Comparison of ENCODE assay signal across 8 mouse cellular contexts in genomic region chr11:70431574-70431973, GRCm38 (mm10). TPM values are rescaled to one million over a fixed set of nuclear protein-coding genes. Genes with fewer than 3 reads are reported as not detected.
A peak's percentile ranks its signal among the peaks of the same experiment; 100 is the strongest.
DNase-seq lines count a peak whose midpoint lies in the region; ATAC-seq and TF ChIP-seq lines count a peak whose summit lies in the region.

No protein-coding gene starts in this region.

- H3K4me3 ChIP-seq in left cerebral cortex, adult 2 months: peak overlapping the region; percentile 99; the same call in 1 of the 2 replicates
- peak overlapping the region; percentile 75 for H3K4me3 ChIP-seq in embryonic facial prominence, embryonic 13.5 days
- H3K4me3 ChIP-seq in intestine, embryonic 15.5 days (replicated peaks): no peak overlapping the region
- peak overlapping the region; percentile 76 for H3K4me3 ChIP-seq in neural tube, embryonic 13.5 days

- H3K27ac ChIP-seq in left cerebral cortex, adult 2 months: peak overlapping the region; percentile 90
- peak overlapping the region; percentile 88 for H3K27ac ChIP-seq in embryonic facial prominence, embryonic 13.5 days
- H3K27ac ChIP-seq in intestine, embryonic 15.5 days: no peak overlapping the region; the same call in 1 of the 2 replicates
- H3K27ac ChIP-seq in neural tube, embryonic 13.5 days (replicated peaks): peak overlapping the region; percentile 95

- peak overlapping the region; percentile 70 for H3K4me2 ChIP-seq in embryonic facial prominence, embryonic 13.5 days
- H3K4me2 ChIP-seq in intestine, embryonic 15.5 days (replicated peaks): peak overlapping the region; percentile 88
- H3K4me2 ChIP-seq in neural tube, embryonic 13.5 days: peak overlapping the region; percentile 69

- peaks cover 7% of the 10 kb centered on the region for H3K36me3 ChIP-seq in embryonic facial prominence, embryonic 13.5 days
- H3K36me3 ChIP-seq in intestine, embryonic 15.5 days: no peaks in the 10 kb centered on the region
- H3K36me3 ChIP-seq in neural tube, embryonic 13.5 days: peaks cover 10% of the 10 kb centered on the region

- intact Hi-C loops in left cerebral cortex, adult 2 months (cut with DNase I): loop anchor here (5.0 kb wide), 2 partner anchors 76 to 326 kb away; partner anchors contain the start of gene Tm4sf5
- intact Hi-C loops in left cerebral cortex, postnatal 4 days (cut with DNase I): no loop called here

- TF ChIP-seq CTCF in left cerebral cortex, adult 2 months (IDR thresholded peaks at IDR 0.05): no peak

- ATAC-seq in embryonic facial prominence, embryonic 13.5 days (ENCODE audit: insufficient number of reproducible peaks, insufficient read depth, low FRiP score, low TSS enrichment, low read depth): no peak
- no peak for ATAC-seq in intestine, embryonic 15.5 days
- no peak for ATAC-seq in neural tube, embryonic 13.5 days (ENCODE audit: low read depth)
- ATAC-seq in megakaryocyte-erythroid progenitor cell, adult 5-6 weeks (replicated peaks; ENCODE audit: low FRiP score, low TSS enrichment, poor library complexity, severe bottlenecking): no peak

- H3K27me3 ChIP-seq in embryonic facial prominence, embryonic 13.5 days: no peaks in the 10 kb centered on the region
- no peaks in the 10 kb centered on the region for H3K27me3 ChIP-seq in intestine, embryonic 15.5 days (replicated peaks)
- H3K27me3 ChIP-seq in neural tube, embryonic 13.5 days: no peaks in the 10 kb centered on the region

- no peak for DNase-seq in left cerebral cortex, adult 2 months (ENCODE audit: extremely low spot score in 1 of 2, low spot score in 2 of 2)
- no peak for DNase-seq in left cerebral cortex, postnatal 4 days
- no peak for DNase-seq in layer of hippocampus, adult 8-10 months (ENCODE audit: low spot score in 2 of 2)
- DNase-seq in right cerebral cortex, adult 2 months (ENCODE audit: low spot score in 2 of 2): no peak

- peaks cover 21% of the 10 kb centered on the region for H3K4me1 ChIP-seq in embryonic facial prominence, embryonic 13.5 days
- peaks cover 12% of the 10 kb centered on the region for H3K4me1 ChIP-seq in intestine, embryonic 15.5 days (replicated peaks)
- peaks cover 36% of the 10 kb centered on the region for H3K4me1 ChIP-seq in neural tube, embryonic 13.5 days (replicated peaks)

- H3K9me3 ChIP-seq in embryonic facial prominence, embryonic 13.5 days: no peaks in the 10 kb centered on the region
- no peaks in the 10 kb centered on the region for H3K9me3 ChIP-seq in intestine, embryonic 15.5 days
- no peaks in the 10 kb centered on the region for H3K9me3 ChIP-seq in neural tube, embryonic 13.5 days

- WGBS in embryonic facial prominence, embryonic 13.5 days: 29% methylated on average over 5 of the region's 5 CpGs
- WGBS in intestine, embryonic 15.5 days: 30% methylated on average over 5 of the region's 5 CpGs
- 31% methylated on average over 5 of the region's 5 CpGs for WGBS in neural tube, embryonic 13.5 days

- H3K9ac ChIP-seq in embryonic facial prominence, embryonic 13.5 days: peak overlapping the region; percentile 87; the same call in 1 of the 2 replicates
- H3K9ac ChIP-seq in intestine, embryonic 15.5 days: no peak overlapping the region
- H3K9ac ChIP-seq in neural tube, embryonic 13.5 days: peak overlapping the region; percentile 31

RNA-seq across cellular contexts. Expression of gene Arrb2, which starts 0.9 kb away (rescaled TPM):
- 10 to 100 TPM; 74.3 to 86.0 TPM for total RNA-seq in left cerebral cortex, adult 2 months (2021)
- total RNA-seq in left cerebral cortex, postnatal 4 days (2021): 10 to 100 TPM; 76.6 to 81.3 TPM
- polyA plus RNA-seq in embryonic facial prominence, embryonic 13.5 days (2015; fragmentation: Nextera tagmentation; extraction: Ambion mirVana): 18.1 and 19.4 TPM in 2 replicates
- 13.2 and 15.4 TPM in 2 replicates for polyA plus RNA-seq in intestine, embryonic 15.5 days (2015; fragmentation: Nextera tagmentation; extraction: Ambion mirVana)
- 43.8 and 46.6 TPM in 2 replicates for polyA plus RNA-seq in neural tube, embryonic 13.5 days (2015; fragmentation: Nextera tagmentation; extraction: Ambion mirVana)
- 100 to 1,000 TPM in 2 of 4 experiments, 10 to 100 TPM in 2; 97.4 to 116 (median 101) TPM for total RNA-seq in layer of hippocampus, adult 8-10 months (2022)
- 41.8 and 43.2 TPM in 2 replicates for total RNA-seq in megakaryocyte-erythroid progenitor cell, adult 5-6 weeks (2014; fragmentation: Nextera tagmentation)
- 21.7 and 32.6 TPM in 2 replicates for total RNA-seq in megakaryocyte-erythroid progenitor cell, adult 5-6 weeks (2017)

RNA-seq across cellular contexts. Expression of gene Med11, which starts 20.1 kb away (rescaled TPM):
- 10 to 100 TPM; 13.2 to 14.8 TPM for total RNA-seq in left cerebral cortex, adult 2 months (2021)
- 10 to 100 TPM; 25.7 to 28.0 TPM for total RNA-seq in left cerebral cortex, postnatal 4 days (2021)
- 40.8 and 44.7 TPM in 2 replicates for polyA plus RNA-seq in embryonic facial prominence, embryonic 13.5 days (2015; fragmentation: Nextera tagmentation; extraction: Ambion mirVana)
- polyA plus RNA-seq in intestine, embryonic 15.5 days (2015; fragmentation: Nextera tagmentation; extraction: Ambion mirVana): 39.9 and 42.4 TPM in 2 replicates
- polyA plus RNA-seq in neural tube, embryonic 13.5 days (2015; fragmentation: Nextera tagmentation; extraction: Ambion mirVana): 45.3 and 46.0 TPM in 2 replicates
- total RNA-seq in layer of hippocampus, adult 8-10 months (2022): 10 to 100 TPM; 10.6 to 16.9 (median 15.2) TPM
- total RNA-seq in megakaryocyte-erythroid progenitor cell, adult 5-6 weeks (2014; fragmentation: Nextera tagmentation): 25.5 and 34.8 TPM in 2 replicates
- total RNA-seq in megakaryocyte-erythroid progenitor cell, adult 5-6 weeks (2017): 38.6 and 46.5 TPM in 2 replicates

RNA-seq across cellular contexts. Expression of gene Pelp1, which starts 21.7 kb away (rescaled TPM):
- 10 to 100 TPM; 34.6 to 36.2 TPM for total RNA-seq in left cerebral cortex, adult 2 months (2021)
- total RNA-seq in left cerebral cortex, postnatal 4 days (2021): 10 to 100 TPM; 52.1 to 55.9 TPM
- polyA plus RNA-seq in embryonic facial prominence, embryonic 13.5 days (2015; fragmentation: Nextera tagmentation; extraction: Ambion mirVana): 37.1 and 42.1 TPM in 2 replicates
- 31.9 and 32.6 TPM in 2 replicates for polyA plus RNA-seq in intestine, embryonic 15.5 days (2015; fragmentation: Nextera tagmentation; extraction: Ambion mirVana)
- 31.9 and 32.6 TPM in 2 replicates for polyA plus RNA-seq in neural tube, embryonic 13.5 days (2015; fragmentation: Nextera tagmentation; extraction: Ambion mirVana)
- total RNA-seq in layer of hippocampus, adult 8-10 months (2022): 10 to 100 TPM; 32.8 to 35.6 (median 33.8) TPM
- 44.4 and 55.9 TPM in 2 replicates for total RNA-seq in megakaryocyte-erythroid progenitor cell, adult 5-6 weeks (2014; fragmentation: Nextera tagmentation)
- 10.0 and 12.9 TPM in 2 replicates for total RNA-seq in megakaryocyte-erythroid progenitor cell, adult 5-6 weeks (2017)

RNA-seq across cellular contexts. Expression of gene Zmynd15, which starts 27.7 kb away (rescaled TPM):
- total RNA-seq in left cerebral cortex, adult 2 months (2021): under 1 TPM; 0.36 to 0.44 TPM
- total RNA-seq in left cerebral cortex, postnatal 4 days (2021): 1 to 10 TPM; 1.2 to 3.7 TPM
- polyA plus RNA-seq in embryonic facial prominence, embryonic 13.5 days (2015; fragmentation: Nextera tagmentation; extraction: Ambion mirVana): 0.59 and 0.78 TPM in 2 replicates
- polyA plus RNA-seq in intestine, embryonic 15.5 days (2015; fragmentation: Nextera tagmentation; extraction: Ambion mirVana): 0.78 and 1.2 TPM in 2 replicates
- 1.2 and 1.5 TPM in 2 replicates for polyA plus RNA-seq in neural tube, embryonic 13.5 days (2015; fragmentation: Nextera tagmentation; extraction: Ambion mirVana)
- 1 to 10 TPM in 2 of 4 experiments, under 1 TPM in 2; 0.45 to 2.0 (median 1.1) TPM for total RNA-seq in layer of hippocampus, adult 8-10 months (2022)
- total RNA-seq in megakaryocyte-erythroid progenitor cell, adult 5-6 weeks (2014; fragmentation: Nextera tagmentation): 0.30 and 0.94 TPM in 2 replicates
- total RNA-seq in megakaryocyte-erythroid progenitor cell, adult 5-6 weeks (2017): not detected in 2 replicates

RNA-seq across cellular contexts. Expression of gene Cxcl16, which starts 28.2 kb away (rescaled TPM):
- total RNA-seq in left cerebral cortex, adult 2 months (2021): 1 to 10 TPM; 1.2 to 1.4 TPM
- total RNA-seq in left cerebral cortex, postnatal 4 days (2021): under 1 TPM; 0.68 to 0.91 TPM
- polyA plus RNA-seq in embryonic facial prominence, embryonic 13.5 days (2015; fragmentation: Nextera tagmentation; extraction: Ambion mirVana): 2.4 and 2.6 TPM in 2 replicates
- 8.6 and 10.4 TPM in 2 replicates for polyA plus RNA-seq in intestine, embryonic 15.5 days (2015; fragmentation: Nextera tagmentation; extraction: Ambion mirVana)
- polyA plus RNA-seq in neural tube, embryonic 13.5 days (2015; fragmentation: Nextera tagmentation; extraction: Ambion mirVana): 7.2 and 8.9 TPM in 2 replicates
- 1 to 10 TPM; 1.4 to 6.7 (median 3.5) TPM for total RNA-seq in layer of hippocampus, adult 8-10 months (2022)
- total RNA-seq in megakaryocyte-erythroid progenitor cell, adult 5-6 weeks (2014; fragmentation: Nextera tagmentation): 0.99 TPM in 1 of 2 replicates, not detected in the other
- total RNA-seq in megakaryocyte-erythroid progenitor cell, adult 5-6 weeks (2017): 0.08 TPM in 1 of 2 replicates, not detected in the other
